Mouse (Mus musculus) cortical plate, adult 2 months (tissue): Measurements from ENCODE around the gene Nkg7.

ENCODE experiments used
- CTCF ChIP-seq: fragments of 200-500 bp; IDR thresholded peaks from 2 replicates; pipeline ENCODE4 v1.5.1; 2011; ENCODE audit warnings: mild to moderate bottlenecking, control low read depth, low read length; ENCODE audit not compliant: insufficient read depth; ENCODE audit errors: extremely low read depth
- POLR2A ChIP-seq: fragments of 200-500 bp; IDR thresholded peaks from 2 replicates; pipeline ENCODE4 v1.6.1; 2011; ENCODE audit warnings: mild to moderate bottlenecking, low read length, control low read depth; ENCODE audit not compliant: insufficient read depth; ENCODE audit errors: extremely low read depth

- TF ChIP-seq POLR2A (no peak), CTCF (no peak)
Measured at GRCm38 (mm10) chr7:43402718-43403117, 34.2 kb upstream of the Nkg7 start.
